Mouse (Mus musculus) c-Kit-negative CD71-positive TER-119-positive erythroid progenitor cells, embryonic 14.5 days (primary cell): ENCODE data around the gene Ndrg3.
"Not testable (repeated sequence)": the region's sequence is repeated elsewhere in the genome, so short reads cannot be mapped to it uniquely, and the experiment has no call there.

Experiments used
- DNase-seq: peaks from one replicate; pipeline ENCODE4 v3.0.0-alpha.2; 2013; ENCODE audit warnings: low read depth, low spot score

The Ndrg3 gene

DNA sequence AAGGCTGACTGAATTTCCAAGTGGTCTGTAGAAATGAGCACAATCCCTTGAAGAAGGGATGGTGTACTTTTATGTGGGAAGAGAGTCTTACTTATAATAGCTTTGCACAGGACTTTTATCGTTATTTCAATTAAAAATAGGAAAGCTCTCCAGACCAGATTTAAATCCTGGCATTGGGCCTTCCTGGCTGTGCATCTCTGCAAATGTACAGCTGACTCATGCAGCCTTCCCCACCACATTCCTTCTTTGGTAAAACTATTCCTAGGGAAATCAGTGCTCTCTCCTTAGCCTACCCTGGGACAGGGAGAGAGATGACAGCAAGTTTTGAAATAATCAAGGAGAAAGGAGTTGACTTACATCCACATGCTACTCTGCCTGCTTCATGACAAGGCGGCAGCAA is 54.1 kb downstream of the Ndrg3 start:
- no peak for DNase-seq

DNA sequence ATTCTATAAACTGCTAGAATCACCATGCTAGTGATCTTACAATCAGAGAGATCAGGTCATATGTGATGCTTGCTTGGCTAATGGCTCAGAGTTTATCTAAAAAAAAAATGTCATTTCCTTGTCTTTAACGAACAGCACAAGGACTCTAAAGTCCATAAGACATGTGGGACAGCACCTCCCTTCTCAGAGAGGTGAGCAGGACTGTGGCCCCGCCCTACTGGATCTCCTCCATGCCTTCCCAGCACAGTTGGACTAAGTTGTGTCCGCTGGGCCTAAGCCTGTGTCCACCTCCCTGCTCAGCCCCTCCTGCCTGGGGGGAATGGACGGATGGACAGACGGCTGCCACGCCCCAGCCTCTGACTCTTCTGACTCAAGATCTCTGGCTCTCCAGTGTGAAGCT is 56.9 kb downstream of the Ndrg3 start:
- no peak for DNase-seq

DNA sequence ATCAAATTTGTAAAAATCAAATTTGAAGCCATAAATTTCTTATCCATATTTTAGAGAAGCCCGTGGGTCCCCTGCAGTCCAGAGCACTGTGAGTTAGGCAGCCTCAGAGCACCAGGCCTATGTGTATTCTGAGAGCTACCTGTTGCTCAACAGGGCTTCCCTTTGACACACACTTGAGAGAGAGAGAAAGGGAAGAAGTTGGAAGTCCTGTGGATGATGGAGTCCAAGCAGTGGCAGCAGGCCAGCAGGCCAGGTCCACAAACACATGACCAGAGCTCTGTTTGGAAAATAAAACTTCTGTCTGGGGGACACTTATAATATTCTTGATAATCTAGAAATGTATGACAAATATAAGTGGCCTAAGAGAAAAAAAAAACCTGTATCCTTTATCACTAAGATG is 58.4 kb downstream of the Ndrg3 start:
- DNase-seq, result no peak

DNA sequence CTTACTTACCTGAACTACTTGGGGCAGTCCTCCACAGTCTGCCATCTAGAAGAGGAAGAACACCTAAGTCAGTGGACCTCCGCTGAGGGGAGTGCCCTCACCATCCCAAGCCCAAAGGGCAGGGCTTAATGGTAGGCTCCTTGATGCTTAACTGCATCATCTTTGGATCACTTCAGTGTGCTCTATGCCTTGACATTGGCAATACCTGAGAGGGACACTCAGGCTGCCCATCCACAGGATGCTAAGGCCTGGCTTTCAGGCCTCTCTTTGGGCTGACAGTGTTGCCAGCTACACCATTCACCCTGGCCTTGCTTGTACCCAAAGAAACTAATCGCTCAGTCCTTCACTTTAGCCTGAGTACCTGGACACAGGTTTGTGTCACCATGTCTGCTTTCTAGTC is 60.4 kb downstream of the Ndrg3 start:
- DNase-seq, result no peak

DNA sequence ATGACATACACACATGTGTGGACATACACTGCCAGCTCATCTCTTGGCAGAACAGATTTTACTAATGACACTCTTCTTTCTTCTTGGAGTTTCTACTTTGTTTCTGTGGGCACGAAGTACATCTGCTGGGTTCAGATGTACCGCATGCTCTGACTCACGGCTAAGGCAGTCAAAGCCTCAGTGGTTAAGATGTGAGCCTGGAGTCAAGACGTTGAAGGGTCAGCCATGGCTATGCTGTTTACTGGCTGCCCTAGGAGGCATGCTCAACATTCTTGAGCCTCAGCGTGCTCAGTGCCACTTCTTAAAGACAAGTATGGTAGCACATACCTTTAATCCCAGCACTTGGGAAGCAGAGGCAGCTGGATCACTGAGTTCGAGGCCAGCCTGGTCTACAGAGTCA is 61.3 kb downstream of the Ndrg3 start:
- DNase-seq, result no peak

DNA sequence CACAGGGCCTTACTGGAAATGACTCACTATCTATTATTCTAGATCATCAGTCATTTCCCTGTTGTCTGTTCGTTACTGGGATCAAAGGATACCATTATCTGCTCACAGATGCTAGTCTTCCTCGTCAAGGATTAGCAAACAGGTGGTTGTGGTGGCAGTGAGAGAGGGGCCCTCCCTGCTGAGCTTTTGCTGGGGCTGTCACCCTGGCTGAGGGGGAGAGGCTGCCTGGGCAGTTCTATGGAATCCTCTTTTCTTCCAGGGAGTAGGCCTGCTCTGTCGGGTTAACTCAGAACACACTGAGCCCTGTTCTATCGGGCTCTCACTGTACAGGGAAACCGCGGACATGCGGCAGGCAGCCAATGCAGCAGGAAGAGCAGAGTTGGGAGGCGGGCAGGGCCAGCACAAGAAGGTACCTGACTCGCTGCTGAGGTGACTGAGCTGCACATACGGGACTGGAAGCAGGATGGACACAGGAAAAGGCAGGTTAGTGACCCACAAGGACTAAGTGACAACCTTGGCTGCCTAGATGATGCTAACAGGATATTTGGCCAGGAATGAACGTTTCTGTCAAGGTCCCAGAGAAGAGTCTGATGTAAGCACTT is 62.2 kb downstream of the Ndrg3 start:
- no peak for DNase-seq

DNA sequence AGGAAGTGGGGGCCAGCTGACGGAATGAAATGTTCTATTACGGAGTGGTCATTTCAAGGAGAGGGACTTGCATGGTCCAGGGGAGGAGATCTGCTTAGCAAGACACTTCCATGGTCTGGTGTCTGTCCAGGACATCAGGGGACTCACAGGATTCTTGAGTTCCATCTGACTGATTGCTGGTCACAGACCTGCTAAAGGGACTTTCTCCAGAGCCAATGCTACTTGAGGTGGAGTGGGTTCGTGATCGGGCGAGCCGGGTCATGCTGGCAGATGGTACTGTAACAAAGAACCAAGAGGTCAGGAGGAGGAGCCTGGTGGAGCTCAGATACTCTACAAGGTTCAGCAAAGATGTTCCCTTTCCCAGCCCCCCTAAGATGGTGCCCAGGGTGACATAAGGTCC is 63.2 kb downstream of the Ndrg3 start:
- no peak for DNase-seq

DNA sequence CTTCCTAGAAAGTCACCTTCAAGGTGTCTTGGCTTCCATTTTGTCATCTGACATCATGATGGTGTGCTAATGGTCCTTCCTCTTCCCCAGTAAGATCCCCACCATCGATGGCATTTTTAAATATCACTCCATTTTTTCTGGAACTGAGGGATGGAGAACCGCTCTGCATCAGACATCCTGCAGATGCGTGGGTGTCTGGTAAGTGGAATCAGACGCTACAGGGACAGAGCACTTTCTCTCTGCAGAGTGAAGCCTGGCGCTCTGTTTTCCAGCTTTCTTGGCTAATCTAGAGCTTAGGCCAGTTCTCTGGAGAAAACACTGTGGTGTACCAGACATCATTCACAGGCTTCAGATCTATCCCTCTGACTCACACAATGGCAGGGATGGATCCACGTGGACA is 64.2 kb downstream of the Ndrg3 start:
- DNase-seq, result no peak

DNA sequence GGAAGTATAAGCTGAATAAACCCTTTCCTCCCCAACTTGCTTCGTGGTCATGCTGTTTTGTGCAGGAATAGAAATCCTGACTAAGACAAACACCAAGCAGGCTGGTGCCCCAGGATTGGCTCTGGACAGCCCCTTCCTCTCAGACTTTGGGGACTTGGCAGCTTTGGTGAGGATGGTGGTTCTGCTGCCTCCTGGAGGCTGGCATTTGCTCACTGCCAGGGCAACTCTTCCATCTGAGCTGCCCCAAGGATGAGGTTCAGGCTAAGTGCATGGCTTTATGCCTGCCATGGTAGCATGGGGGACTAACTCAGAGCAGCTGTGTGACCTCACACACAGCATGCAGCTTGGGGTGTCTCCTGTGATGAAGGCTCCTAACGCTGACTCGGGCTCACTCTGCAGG is 66.2 kb downstream of the Ndrg3 start:
- not testable (repeated sequence) for DNase-seq

DNA sequence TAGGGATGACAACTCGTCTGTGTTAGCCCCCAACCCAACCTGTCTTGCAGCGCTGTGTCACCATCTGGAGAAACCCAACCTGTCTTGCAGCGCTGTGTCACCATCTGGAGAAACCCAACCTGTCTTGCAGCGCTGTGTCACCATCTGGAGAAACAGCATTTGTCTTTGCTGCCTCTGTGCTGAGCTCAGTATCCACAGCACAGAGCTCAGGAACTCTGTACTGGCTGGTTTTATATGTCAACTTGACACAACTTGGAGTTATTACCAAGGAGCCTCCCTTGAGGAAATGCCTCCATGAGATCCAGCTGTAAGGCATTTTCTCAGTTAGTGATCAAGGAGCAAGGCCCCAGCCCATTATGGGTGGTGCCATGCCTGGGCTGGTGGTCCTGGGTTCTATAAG is 66.8 kb downstream of the Ndrg3 start:
- not testable (repeated sequence) for DNase-seq

DNA sequence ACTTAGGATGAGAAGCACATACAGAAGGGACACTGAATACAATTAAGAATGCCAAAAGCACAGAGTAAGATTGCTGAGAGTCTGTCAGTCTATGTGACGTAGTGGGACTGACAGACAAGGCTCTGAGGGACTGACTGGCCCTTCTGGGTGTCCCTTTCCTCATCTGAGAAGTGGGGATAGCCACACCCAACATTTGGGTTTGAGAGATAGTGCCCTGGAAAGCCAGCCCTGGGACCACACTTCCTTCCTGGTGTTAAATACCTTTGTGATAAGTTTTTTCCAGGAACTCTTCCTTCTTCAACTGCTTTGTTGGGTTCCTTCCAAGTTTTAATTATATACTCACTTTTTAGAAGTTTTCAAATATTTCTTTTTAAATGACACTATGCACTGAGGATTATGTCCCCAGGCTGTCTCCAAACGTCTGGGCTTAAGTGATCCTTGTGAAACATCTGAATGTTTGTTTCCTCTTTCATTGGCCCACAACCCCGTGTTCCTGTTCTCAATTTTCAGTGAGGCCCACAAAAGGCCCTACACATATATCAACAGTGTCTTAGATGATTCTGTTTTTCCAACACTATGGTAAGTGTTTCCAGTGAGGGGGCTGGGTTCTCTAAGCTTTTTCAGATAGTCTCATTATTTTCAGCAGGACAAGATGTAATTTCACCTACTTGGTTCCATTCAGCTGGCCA is 67.5 kb downstream of the Ndrg3 start:
- peak; percentile 82 for DNase-seq

DNA sequence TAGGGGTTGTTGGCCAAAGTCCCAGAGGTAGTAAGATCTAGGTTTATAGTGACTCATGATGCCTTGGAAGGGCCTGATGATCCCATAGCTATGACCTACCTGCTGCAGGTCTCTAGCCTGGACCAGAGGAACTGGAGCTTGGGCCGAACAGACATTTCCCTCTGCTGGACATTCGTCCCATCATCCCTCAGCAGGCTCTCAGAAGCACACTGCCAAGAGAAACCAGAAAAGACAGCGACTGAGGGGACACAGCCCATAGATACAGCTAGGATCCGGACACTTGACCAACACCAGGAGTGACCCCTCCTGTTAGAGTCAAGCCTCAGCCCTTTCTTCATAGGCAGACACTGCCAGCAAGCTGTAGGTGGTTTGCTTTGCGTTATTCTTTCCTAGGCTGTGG is 68.8 kb downstream of the Ndrg3 start:
- no peak for DNase-seq

DNA sequence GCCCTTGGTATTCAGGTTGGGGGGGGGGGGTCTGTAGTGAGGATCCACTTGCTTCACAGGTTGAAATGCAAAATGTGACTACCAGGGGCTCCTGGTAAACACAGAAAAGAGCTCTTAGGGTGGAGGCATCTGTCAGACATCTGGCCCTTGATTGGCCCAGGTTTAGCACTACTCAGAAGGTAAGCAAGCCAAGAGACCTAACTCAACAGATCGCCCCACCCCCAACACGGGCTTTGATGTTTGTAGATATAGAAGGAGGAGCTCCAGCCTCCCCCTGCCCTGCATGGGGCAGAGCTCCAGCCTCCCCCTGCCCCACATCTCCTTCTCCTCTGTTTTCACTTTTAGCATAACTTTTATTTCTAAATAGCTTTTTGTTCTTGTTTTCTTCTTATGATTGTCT is 72.1 kb downstream of the Ndrg3 start:
- no peak for DNase-seq

DNA sequence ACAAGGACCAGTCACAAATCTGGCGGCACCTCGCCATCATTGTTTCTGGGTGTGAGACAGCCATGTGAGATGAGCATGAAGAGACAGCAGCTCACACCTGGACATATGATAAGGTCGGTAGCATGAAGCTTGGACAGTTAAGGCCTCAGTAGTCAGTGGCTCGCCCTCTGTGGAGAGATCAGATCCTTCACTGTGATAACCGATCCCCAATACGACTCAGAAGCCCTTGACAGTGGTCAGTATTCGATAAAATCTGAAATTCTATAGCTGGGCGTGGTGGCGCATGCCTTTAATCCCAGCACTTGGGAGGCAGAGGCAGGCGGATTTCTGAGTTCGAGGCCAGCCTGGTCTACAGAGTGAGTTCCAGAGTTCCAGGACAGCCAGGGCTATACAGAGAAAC is 72.7 kb downstream of the Ndrg3 start:
- not testable (repeated sequence) for DNase-seq

DNA sequence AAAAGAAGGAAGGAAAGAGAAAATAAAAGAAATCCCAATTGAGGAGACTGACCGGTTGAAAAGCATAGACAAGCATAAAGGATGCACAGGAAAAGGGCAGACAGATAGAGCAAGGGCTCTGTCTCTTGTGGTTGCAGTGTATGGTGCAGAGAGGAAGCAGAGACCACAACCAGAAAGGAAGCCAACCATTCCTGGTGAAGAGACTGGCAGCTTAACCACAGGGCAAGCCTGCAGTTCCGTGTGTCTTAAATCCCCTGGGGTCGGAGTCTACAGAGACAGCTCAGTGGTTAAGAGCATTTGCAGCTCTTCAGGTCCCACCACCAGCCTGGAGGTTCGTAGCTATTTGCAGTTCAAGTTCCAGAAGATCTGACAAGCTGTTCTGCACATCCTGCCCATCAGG is 73.3 kb downstream of the Ndrg3 start:
- no peak for DNase-seq

DNA sequence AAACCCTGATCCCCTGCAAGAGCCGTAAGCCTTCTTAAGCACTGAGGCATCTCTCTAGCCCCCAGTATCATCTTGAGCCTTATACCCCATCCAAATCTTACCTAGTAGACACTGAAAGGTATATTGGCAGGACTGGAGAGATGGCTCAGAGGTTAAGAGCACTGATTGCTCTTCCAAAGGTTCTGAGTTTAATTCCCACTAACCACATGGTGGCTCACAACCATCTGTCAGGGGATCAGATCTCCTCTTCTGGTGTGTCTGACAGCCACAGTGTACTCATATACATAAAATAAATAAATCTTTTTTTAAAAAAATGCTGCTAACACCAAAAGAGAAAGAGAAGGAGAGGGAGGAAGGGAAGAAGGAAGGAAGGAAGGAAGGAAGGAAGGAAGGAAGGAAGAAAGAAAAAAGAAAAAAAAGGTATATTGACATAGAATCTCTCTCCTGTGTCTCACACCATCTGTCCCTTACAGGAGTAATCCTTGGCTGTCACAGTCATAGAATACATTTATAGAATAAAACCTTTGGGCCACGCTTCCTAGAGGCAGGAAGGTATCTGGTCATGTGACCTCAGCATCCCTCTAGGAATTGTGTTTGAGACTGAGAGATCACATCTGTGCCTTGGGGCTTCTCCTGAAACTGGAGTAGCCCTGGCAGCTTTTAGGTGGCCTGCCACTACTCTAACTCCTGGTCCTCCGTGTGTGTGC is 75.3 kb downstream of the Ndrg3 start:
- DNase-seq, result no peak

DNA sequence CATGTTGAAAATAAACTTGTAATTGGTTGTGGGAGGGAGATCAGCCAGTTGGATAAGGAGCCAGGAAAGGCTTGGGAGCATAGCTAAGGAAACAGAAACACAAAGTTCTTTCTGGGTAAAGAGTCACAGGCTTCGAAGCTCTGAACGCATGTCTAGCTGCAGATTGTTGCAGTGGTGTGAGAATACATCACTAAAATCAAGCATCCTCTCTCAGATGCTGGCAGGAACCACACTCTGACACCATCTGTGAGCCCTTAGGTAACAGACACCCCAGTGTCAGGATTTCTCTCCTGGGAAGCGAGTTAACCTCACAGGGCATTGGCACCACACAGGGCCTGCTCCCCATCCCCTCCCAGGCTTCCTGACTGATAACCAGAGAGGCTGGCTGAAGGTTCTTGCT is 76.3 kb downstream of the Ndrg3 start:
- DNase-seq, result no peak

DNA sequence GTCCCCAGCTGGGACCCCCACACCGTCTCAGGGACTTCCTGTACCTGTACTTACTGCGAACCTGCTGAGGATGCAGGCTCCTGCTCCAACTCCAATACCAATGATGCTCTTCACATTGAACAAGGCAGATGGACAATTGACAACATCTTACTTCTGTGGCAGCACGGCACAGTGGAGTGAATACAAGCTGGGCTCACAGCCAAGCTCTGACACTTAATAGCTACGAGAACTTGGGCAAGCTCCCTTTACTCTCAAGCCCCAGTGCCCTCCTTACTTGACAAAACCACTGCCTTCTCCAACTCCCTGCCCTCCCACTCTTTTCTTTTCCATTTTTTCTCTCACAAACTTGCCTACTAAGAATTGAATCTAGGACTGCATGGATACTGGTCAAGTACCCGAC is 78.7 kb downstream of the Ndrg3 start:
- DNase-seq, result no peak

DNA sequence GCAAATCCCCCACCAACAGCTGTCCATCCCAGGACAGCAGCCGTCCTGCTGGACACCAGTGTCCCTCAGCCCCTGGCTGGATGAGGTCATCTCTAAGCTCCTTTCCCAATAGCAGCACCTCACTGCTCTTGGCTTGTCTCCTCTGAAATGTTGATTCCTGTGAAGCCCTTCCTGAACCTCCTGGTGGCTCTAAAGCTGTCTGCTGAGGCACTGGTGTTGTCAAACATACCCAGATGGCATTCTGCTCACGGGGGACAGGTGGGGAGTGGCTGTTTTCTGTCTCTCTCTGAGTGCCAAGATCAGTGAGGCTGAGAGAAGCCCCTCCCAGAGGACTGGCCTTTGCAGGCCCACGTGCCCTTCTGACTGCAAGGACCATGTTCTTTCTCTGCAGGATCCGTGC is 85.9 kb downstream of the Ndrg3 start:
- DNase-seq, result not testable (repeated sequence)

DNA sequence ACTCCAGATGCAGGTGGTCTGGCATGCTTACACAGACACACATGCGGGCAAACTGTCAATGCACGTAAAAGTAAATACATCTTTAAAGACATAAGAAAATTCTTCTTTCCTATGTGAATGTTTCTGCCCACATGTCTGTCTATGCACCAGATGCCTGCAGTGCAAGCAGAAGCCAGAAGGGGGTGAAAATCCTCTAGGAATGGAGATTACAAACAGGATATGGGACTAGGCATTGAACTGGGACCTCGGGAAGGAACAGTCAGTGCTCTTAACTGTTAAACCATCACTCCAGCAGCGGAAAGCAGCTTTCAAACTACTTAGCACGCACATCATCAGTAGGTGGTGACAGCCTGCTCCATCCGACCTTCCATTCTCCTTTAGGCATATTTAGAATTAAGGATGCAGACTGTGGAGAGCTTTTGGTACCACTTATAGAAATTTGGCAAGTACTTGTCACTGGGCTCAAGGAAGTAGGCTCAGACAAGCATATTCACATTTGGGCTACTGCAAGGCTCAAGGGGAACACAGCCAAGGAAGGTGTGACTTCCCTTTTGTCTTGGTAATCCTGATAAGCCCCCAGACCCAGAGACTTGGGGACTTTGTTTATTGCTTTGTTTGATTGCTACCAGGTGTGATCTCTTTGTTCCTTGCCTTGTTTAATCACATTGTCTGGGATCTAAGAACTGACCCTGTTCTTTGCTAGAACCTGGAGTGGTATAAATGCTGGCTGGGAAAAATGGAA is 86.7 kb downstream of the Ndrg3 start:
- DNase-seq, result no peak

DNA sequence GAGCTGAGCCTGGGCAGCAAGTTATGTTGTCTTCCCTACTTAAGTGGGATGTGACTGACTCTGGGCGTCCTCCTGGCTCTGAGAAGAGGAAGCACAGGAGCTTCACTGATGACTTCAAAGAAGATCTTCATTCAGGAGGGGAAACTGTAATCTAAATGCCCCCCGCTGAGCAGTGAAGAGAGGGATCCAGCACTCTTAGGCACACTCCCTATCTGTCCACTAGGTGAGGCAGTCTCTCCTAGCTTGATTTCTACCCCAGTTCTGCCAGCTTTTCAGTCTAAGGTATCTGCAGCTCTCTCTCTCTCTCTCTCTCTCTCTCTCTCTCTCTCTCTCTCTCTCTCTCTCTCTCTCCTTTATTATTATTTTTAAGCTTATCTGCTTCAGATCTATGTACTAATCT is 88.5 kb downstream of the Ndrg3 start:
- no peak for DNase-seq

DNA sequence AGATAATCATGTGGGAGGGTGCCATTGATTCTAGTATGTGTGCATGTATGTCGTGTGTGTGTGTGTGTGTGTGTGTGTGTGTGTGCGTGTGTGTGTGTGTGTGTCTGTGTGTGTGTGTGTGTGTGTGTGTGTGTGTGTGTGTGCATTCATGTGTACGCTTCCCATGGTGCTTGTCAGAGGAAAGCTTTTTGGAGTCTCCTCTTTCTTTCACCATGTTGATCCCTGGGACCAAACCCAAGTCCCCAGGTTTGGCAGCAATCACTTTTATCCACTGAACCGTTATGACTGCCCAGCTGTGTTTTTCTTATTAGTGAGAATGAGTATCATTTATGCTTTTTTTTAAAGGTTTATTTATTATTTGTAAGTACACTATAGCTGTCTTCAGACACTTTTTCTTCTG is 89.4 kb downstream of the Ndrg3 start:
- not testable (repeated sequence) for DNase-seq

DNA sequence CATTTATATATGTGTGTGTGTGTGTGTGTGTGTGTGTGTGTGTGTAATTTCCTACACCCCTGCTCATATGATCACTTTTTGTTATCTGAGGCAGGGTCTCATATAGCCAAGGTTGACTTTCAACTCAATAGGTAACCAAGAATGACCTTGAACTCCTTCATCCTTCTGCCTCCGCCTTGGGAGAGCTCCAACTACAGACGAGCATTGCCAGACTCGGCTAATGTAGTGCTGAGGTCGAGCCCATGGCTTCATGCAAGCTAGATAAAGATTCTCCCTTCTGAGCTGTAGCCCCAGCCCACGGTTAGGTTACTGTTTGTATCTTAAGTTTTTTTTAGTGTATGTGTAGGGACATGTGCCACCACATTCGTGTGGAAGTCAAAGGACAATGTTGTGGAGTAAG is 90.0 kb downstream of the Ndrg3 start:
- no peak for DNase-seq
